Mouse (Mus musculus) right cerebral cortex, adult 18-20 months (tissue): ENCODE measurements around the gene Cdh4.
A peak's percentile ranks its signal among the peaks of the same experiment; 100 is the strongest.

Experiments
- DNase-seq: peaks from one replicate; pipeline ENCODE4 v3.0.0; 2022; ENCODE audit warnings: mixed read lengths

The Cdh4 gene

GRCm38 (mm10) chr2:179877551-179878215 is 435.5 kb downstream of the Cdh4 start:
- DNase-seq, result no peak

- no peak for DNase-seq
Observed at GRCm38 (mm10) chr2:179884561-179884960, 442.3 kb downstream of the Cdh4 start.

GRCm38 (mm10) chr2:179891048-179891447 is 448.8 kb downstream of the Cdh4 start:
- no peak for DNase-seq

GRCm38 (mm10) chr2:179896949-179897348 is 454.7 kb downstream of the Cdh4 start:
- no peak for DNase-seq

GRCm38 (mm10) chr2:179912911-179913310 is 470.7 kb downstream of the Cdh4 start:
- DNase-seq, result no peak

- DNase-seq, result no peak
Observed at GRCm38 (mm10) chr2:179913349-179913748, 471.1 kb downstream of the Cdh4 start.

DNA sequence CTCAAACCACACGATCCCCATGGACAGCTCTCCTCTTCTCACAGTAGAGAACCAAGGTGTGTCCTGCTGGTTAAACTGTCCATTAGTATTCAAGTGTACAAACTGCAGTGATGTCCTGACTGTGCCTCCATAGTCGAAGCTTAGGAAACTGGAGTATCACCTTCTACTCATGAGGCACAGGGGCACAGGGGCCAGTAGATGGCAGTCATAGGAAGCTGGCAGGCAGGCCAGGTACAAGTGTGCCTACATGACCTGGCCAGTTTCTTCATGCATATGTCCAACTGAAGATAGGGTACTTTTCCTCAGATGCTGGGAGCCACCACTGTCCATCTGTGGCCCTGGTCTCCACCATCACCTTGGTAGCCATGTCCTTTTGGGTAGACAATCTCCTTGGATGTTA is 472.0 kb downstream of the Cdh4 start:
- DNase-seq, result no peak

GRCm38 (mm10) chr2:179916877-179917673 is 474.8 kb downstream of the Cdh4 start:
- peak; percentile 66 for DNase-seq

DNA sequence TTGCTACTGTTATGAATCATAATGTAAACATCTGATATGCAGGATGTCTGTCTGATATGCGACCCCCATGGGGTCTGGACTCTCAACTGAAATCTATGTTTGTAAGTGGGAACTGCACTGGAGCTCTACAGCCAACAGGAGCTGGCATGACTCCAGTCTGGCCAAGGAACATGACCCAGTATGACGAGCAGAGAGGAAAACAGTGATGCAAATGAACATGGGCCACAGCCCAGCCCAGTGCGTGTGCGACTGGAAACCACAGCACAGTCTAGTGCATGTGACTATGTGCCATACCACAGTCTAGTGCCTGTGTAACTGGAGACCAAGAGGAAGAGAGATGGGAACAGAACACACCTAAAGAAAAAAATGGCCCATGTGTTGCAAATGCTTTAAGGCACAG is 477.8 kb downstream of the Cdh4 start:
- no peak for DNase-seq

DNA sequence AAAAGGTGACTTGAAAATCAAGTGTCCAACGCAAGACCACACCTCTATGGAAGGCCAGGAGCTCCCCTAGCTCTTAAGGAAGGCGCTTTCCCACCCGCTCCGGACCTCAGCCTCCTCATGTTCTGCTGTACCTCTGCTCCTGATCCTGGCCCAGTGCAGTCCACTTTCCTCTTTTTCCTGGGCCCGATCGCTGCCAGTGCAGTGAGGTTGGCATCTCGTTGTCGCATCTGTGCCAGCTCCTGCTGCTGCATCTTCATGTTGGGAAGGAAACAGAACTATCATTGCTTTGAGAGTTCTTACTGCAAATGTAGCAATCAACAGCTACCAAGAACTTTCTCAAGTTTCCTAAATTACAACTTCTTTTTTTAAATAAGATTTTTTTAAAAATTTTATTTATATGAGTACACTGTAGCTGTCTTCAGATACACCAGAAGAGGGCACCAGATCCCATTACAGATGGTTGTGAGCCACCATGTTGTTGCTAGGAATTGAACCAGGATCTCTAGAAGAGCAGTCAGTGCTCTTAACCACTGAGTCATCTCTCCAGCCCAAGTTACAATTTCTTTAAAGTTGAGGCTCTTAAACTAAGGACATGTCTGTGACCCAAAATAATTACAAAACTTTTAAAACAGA is 478.9 kb downstream of the Cdh4 start:
- no peak for DNase-seq

- DNase-seq, result peak; percentile 35
Observed at GRCm38 (mm10) chr2:179924038-179924437, 481.8 kb downstream of the Cdh4 start.

GRCm38 (mm10) chr2:179929166-179929565 is 486.9 kb downstream of the Cdh4 start:
- DNase-seq, result no peak

DNA sequence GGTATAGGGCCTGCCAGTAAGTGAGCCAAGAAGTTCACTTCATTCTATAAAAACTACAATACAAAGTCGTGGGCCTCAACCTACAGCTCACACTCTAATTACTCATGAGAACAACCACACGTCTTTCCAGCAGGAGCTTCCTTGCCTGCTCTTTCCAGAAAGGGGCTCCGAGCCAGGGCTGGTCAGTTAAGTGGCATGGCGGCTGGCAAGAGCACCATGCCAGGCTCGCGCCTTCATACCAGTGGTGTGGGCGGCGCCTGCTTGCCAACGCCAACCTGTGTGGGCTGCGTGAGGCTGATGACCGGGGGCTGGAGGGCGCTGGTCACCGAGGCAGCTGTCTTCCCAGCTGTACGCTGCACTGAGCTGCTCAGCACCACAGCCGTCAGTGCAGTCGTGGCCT is 489.5 kb downstream of the Cdh4 start:
- no peak for DNase-seq

DNA sequence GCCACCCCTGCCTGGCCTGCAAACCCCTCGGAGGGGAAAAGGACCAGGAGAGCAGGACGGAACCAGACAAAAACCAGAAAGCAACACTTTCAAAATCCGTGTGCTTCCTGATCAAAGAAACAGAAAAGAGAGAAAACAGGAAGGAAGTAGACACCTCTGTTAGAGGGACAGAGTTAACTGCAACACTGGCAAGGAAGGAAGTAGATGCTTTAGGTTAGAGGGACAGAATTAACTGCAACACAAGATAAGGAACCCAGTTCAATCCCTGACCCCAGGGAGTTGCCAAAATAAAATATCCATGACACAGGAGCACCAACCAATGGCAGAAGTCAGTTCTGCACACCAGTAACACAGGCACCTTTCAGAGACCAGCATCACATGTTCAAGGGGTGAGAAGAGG is 491.9 kb downstream of the Cdh4 start:
- DNase-seq, result no peak

DNA sequence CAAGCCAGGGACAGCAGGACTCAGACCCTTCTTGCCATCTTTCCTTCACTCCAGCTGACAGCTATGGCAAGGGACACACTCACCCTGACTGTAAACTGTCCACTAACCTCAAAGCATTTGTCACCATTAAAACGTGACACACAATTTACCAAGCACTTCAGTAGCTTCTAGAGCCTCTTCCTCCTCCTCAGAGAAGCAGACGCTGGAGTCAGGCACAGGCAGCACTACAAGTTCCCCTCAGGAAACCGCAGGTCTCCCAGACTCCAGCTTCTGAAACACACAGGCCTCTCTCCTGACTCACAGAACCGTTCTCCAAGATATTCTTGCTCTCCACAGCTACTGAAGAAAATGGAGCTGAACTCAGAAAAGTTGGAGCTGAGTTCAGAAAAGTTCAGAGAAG is 494.9 kb downstream of the Cdh4 start:
- no peak for DNase-seq

- no peak for DNase-seq
Observed at GRCm38 (mm10) chr2:179941696-179942095, 499.5 kb downstream of the Cdh4 start.

DNA sequence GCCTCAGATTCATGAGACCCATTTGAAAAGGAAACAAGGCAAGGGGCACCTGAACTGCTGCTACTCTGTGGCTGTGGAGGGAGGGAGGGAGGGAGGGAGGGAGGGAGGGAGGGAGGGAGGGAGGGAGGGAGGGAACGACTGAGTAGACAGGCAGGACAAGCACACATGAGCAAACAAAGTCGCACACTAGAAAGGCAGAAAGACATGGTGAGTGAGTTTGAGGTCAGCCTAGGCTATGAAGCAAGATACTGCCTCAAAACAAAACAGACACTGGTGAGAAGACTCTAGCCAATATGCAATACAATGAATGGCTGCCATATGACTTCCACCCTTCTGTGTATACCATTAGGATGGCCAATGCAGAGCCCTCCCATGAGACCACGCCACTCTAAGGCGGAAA is 502.8 kb downstream of the Cdh4 start:
- DNase-seq, result no peak

GRCm38 (mm10) chr2:179946496-179946895 is 504.3 kb downstream of the Cdh4 start:
- no peak for DNase-seq

DNA sequence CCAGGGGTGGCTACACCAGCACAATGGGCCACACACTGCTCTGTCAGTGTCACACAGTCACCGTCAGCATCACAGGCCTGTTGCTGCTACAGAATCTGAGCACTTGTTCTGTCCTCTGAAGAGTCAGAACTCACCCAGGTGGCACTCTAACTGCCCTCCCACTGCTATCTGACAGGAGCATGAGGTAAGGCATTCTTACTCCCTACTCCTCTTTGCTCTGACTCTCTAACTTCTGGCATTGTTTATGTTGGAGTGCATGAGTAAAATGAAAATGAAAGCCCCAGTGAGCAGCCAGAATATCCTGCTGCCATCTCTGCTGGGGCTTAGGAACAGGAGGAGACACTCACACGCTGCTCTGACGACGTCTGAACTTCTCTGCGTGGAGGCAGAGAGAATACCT is 505.4 kb downstream of the Cdh4 start:
- no peak for DNase-seq

DNA sequence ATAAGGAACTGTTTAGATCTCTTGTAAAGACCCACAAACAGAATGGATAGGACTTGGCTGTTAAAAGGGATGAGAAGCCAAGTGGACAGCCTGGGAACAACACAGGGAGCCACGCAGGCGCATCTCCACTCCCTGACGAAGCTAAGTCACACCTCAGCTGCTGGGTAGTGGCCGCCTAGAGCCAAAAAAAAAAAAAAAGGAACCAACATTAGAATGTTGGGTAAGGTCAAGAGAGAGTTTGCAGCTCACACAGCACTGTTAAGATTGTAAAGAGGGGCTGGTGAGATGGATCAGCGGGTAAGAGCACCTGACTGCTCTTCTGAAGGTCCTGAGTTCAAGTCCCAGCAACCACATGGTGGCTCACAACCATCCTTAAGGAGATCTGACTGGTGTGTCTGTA is 506.6 kb downstream of the Cdh4 start:
- no peak for DNase-seq
